Mouse (Mus musculus): ENCODE measurements around the gene Trhr2.

DNA sequence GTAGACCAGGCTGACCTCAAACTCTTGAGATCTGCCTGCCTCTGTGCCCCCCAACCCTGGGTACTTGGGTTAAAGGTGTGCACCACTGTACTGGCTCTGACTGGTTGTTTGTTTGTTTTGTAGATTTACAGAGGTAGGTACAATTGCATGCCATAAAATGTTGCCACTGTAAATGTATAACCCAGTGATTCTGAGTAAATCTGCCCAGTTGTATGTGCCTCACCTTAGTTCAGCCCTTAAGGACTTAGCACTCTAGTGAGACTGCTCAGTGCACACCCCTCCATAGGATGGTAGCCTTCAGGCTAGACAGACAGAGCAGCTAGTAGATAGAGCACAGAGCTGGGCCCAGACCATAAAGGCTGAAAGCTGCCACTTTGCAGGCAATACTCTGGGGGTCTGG is 33.2 kb upstream of the Trhr2 start:
- no peak for TF ChIP-seq CTCF (IDR thresholded peaks at IDR 0.05)
- TF ChIP-seq EP300 (IDR thresholded peaks at IDR 0.05), result no peak

All from lung, postnatal 0 days (tissue).